Mouse (Mus musculus) hindbrain, embryonic 12.5 days (tissue): ENCODE measurements around the gene Ubl7. TPM values are rescaled to one million over a fixed set of nuclear protein-coding genes. Genes with fewer than 3 reads are reported as not detected.

Source experiments
- ATAC-seq: fragments of 200-750 bp; cut with Nextera tagmentation; 2 replicates; pipeline ENCODE4 v1.8.0; 2017; ENCODE audit warnings: moderate TSS enrichment; ENCODE audit not compliant: low FRiP score
- H3K27ac ChIP-seq: fragments of 300-500 bp; sonication (generic); 2 replicates; pipeline ENCODE4 v1.5.1; 2016; ENCODE audit warnings: mild to moderate bottlenecking
- H3K27me3 ChIP-seq: fragments of 300-500 bp; sonication (generic); 2 replicates; pipeline ENCODE4 v1.6.1; 2016; ENCODE audit warnings: mild to moderate bottlenecking
- H3K36me3 ChIP-seq: fragments of 300-500 bp; sonication (generic); 2 replicates; pipeline ENCODE4 v1.6.1; 2016; ENCODE audit warnings: mild to moderate bottlenecking
- H3K4me1 ChIP-seq: fragments of 300-500 bp; sonication (generic); 2 replicates; pipeline ENCODE4 v1.6.1; 2016
- H3K4me2 ChIP-seq: fragments of 300-500 bp; sonication (generic); replicated peaks from 2 replicates; pipeline ENCODE4 v1.6.1; 2016; ENCODE audit warnings: mild to moderate bottlenecking
- H3K4me3 ChIP-seq: fragments of 300-500 bp; sonication (generic); 2 replicates; pipeline ENCODE4 v1.5.1; 2016; ENCODE audit warnings: mild to moderate bottlenecking
- H3K9ac ChIP-seq: fragments of 300-500 bp; sonication (generic); 2 replicates; pipeline ENCODE4 v1.6.1; 2016; ENCODE audit warnings: mild to moderate bottlenecking, moderate library complexity
- H3K9me3 ChIP-seq: fragments of 300-500 bp; sonication (generic); replicated peaks from 2 replicates; pipeline ENCODE4 v1.6.1; 2016; ENCODE audit warnings: mild to moderate bottlenecking
- WGBS: fragments of 180-500 bp; shearing (Covaris S2); methylation state at CpG from one replicate; pipeline ENCODE4 v1.1.7; 2016; 5-methylcytosine and 5-hydroxymethylcytosine counted together
- polyA plus RNA-seq: library from polyadenylated mRNA; unstranded; fragments of >200 nt; fragmentation: Nextera tagmentation; extraction: Ambion mirVana; gene quantifications from 2 replicates; pipeline ENCODE4 v1.2.1, GENCODE M21; 2016

Gene Ubl7
- polyA plus RNA-seq, result 143 and 144 TPM in 2 replicates

- Histone ChIP-seq H3K4me2 (peak within 1 kb of the TSS; percentile 68), H3K4me3 (peak within 1 kb of the TSS; percentile 65), H3K4me1 (peaks cover 15% of the 10 kb centered on the region), H3K27me3 (no peaks in the 10 kb centered on the region), H3K9me3 (no peaks in the 10 kb centered on the region), H3K36me3 (peaks cover 6% of the 10 kb centered on the region), H3K27ac (peak within 1 kb of the TSS; percentile 76), H3K9ac (peak within 1 kb of the TSS; percentile 69)
- under 1% methylated on average over 47 of the region's 47 CpGs for WGBS
- peak; percentile 96 for ATAC-seq
Observed at GRCm38 (mm10) chr9:57910254-57911160, at the start of gene Ubl7. Gene Ubl7 (plus strand): TSS chr9:57910979.

GRCm38 (mm10) chr9:57861951-57862471 is 48.8 kb upstream of the Ubl7 start:
- no peak for ATAC-seq
- no peak overlapping the region for H3K4me3 ChIP-seq

GRCm38 (mm10) chr9:57864336-57864735 is 46.4 kb upstream of the Ubl7 start:
- Histone ChIP-seq H3K36me3 (no peaks in the 10 kb centered on the region), H3K4me3 (no peak overlapping the region), H3K9ac (no peak overlapping the region), H3K27me3 (no peaks in the 10 kb centered on the region), H3K27ac (no peak overlapping the region), H3K4me1 (no peaks in the 10 kb centered on the region), H3K4me2 (no peak overlapping the region), H3K9me3 (no peaks in the 10 kb centered on the region)
- no peak for ATAC-seq

More at GRCm38 (mm10) chr9:57861951-57862471, 48.8 kb upstream of the Ubl7 start:
- Histone ChIP-seq H3K36me3 (no peaks in the 10 kb centered on the region), H3K9ac (no peak overlapping the region), H3K4me1 (no peaks in the 10 kb centered on the region), H3K4me2 (no peak overlapping the region), H3K9me3 (no peaks in the 10 kb centered on the region), H3K27me3 (no peaks in the 10 kb centered on the region), H3K27ac (no peak overlapping the region)
- whole genome bisulfite sequencing, result 39% methylated on average over 9 of the region's 9 CpGs

GRCm38 (mm10) chr9:57866530-57866929 is 44.2 kb upstream of the Ubl7 start:
- Histone ChIP-seq H3K27me3 (no peaks in the 10 kb centered on the region), H3K4me3 (no peak overlapping the region), H3K27ac (no peak overlapping the region), H3K9me3 (no peaks in the 10 kb centered on the region), H3K4me2 (no peak overlapping the region), H3K36me3 (no peaks in the 10 kb centered on the region), H3K9ac (no peak overlapping the region), H3K4me1 (no peaks in the 10 kb centered on the region)
- 90% methylated on average over 7 of the region's 7 CpGs for WGBS
- no peak for ATAC-seq

GRCm38 (mm10) chr9:57867236-57867635 is 43.5 kb upstream of the Ubl7 start:
- H3K27me3 ChIP-seq, result no peaks in the 10 kb centered on the region
- H3K9me3 ChIP-seq, result no peaks in the 10 kb centered on the region
- WGBS, result 90% methylated on average over 4 of the region's 4 CpGs
- no peak overlapping the region for H3K27ac ChIP-seq
- H3K9ac ChIP-seq, result no peak overlapping the region
- no peak overlapping the region for H3K4me2 ChIP-seq
- H3K36me3 ChIP-seq, result no peaks in the 10 kb centered on the region
- no peaks in the 10 kb centered on the region for H3K4me1 ChIP-seq
- H3K4me3 ChIP-seq, result no peak overlapping the region
- no peak for ATAC-seq

GRCm38 (mm10) chr9:57867880-57868279 is 42.9 kb upstream of the Ubl7 start:
- H3K27ac ChIP-seq, result no peak overlapping the region
- no peak overlapping the region for H3K4me3 ChIP-seq
- no peak overlapping the region for H3K9ac ChIP-seq
- no peaks in the 10 kb centered on the region for H3K36me3 ChIP-seq
- no peak for ATAC-seq
- H3K4me1 ChIP-seq, result no peaks in the 10 kb centered on the region
- H3K27me3 ChIP-seq, result no peaks in the 10 kb centered on the region
- no peaks in the 10 kb centered on the region for H3K9me3 ChIP-seq
- no peak overlapping the region for H3K4me2 ChIP-seq
- 90% methylated on average over 5 of the region's 5 CpGs for WGBS

GRCm38 (mm10) chr9:57868767-57869166 is 42.0 kb upstream of the Ubl7 start:
- no peaks in the 10 kb centered on the region for H3K9me3 ChIP-seq
- no peak overlapping the region for H3K4me3 ChIP-seq
- no peaks in the 10 kb centered on the region for H3K27me3 ChIP-seq
- ATAC-seq, result no peak
- WGBS, result 90% methylated on average over 6 of the region's 6 CpGs
- no peaks in the 10 kb centered on the region for H3K36me3 ChIP-seq
- H3K9ac ChIP-seq, result no peak overlapping the region
- H3K4me1 ChIP-seq, result no peaks in the 10 kb centered on the region
- H3K27ac ChIP-seq, result no peak overlapping the region
- H3K4me2 ChIP-seq, result no peak overlapping the region

- H3K4me3 ChIP-seq, result no peak overlapping the region
- 40% methylated on average over 2 of the region's 2 CpGs for WGBS
- no peaks in the 10 kb centered on the region for H3K36me3 ChIP-seq
- no peak for ATAC-seq
- H3K4me2 ChIP-seq, result no peak overlapping the region
- H3K9ac ChIP-seq, result no peak overlapping the region
- no peaks in the 10 kb centered on the region for H3K4me1 ChIP-seq
- no peak overlapping the region for H3K27ac ChIP-seq
- no peaks in the 10 kb centered on the region for H3K27me3 ChIP-seq
- no peaks in the 10 kb centered on the region for H3K9me3 ChIP-seq
Observed at GRCm38 (mm10) chr9:57870273-57870816, 40.4 kb upstream of the Ubl7 start.

GRCm38 (mm10) chr9:57874134-57874533 is 36.6 kb upstream of the Ubl7 start:
- no peak overlapping the region for H3K27ac ChIP-seq
- no peaks in the 10 kb centered on the region for H3K36me3 ChIP-seq
- H3K4me2 ChIP-seq, result no peak overlapping the region
- no peaks in the 10 kb centered on the region for H3K27me3 ChIP-seq
- ATAC-seq, result no peak
- H3K9ac ChIP-seq, result no peak overlapping the region
- no peak overlapping the region for H3K4me3 ChIP-seq
- 91% methylated on average over 5 of the region's 5 CpGs for WGBS
- H3K4me1 ChIP-seq, result no peaks in the 10 kb centered on the region
- H3K9me3 ChIP-seq, result no peaks in the 10 kb centered on the region

- no peaks in the 10 kb centered on the region for H3K27me3 ChIP-seq
- H3K4me3 ChIP-seq, result no peak overlapping the region
- no peaks in the 10 kb centered on the region for H3K36me3 ChIP-seq
- H3K4me1 ChIP-seq, result no peaks in the 10 kb centered on the region
- H3K9ac ChIP-seq, result no peak overlapping the region
- H3K4me2 ChIP-seq, result no peak overlapping the region
- no peak for ATAC-seq
- no peak overlapping the region for H3K27ac ChIP-seq
- no peaks in the 10 kb centered on the region for H3K9me3 ChIP-seq
- 74% methylated on average over 3 of the region's 3 CpGs for WGBS
Observed at GRCm38 (mm10) chr9:57874994-57875393, 35.8 kb upstream of the Ubl7 start.

- Histone ChIP-seq H3K4me2 (no peak overlapping the region), H3K4me1 (no peaks in the 10 kb centered on the region), H3K9ac (no peak overlapping the region), H3K27ac (no peak overlapping the region), H3K36me3 (no peaks in the 10 kb centered on the region), H3K4me3 (no peak overlapping the region), H3K9me3 (no peaks in the 10 kb centered on the region), H3K27me3 (no peaks in the 10 kb centered on the region)
- ATAC-seq, result no peak
- 66% methylated on average over 3 of the region's 3 CpGs for WGBS
Observed at GRCm38 (mm10) chr9:57879213-57879612, 31.6 kb upstream of the Ubl7 start.

GRCm38 (mm10) chr9:57880278-57880677 is 30.5 kb upstream of the Ubl7 start:
- no peaks in the 10 kb centered on the region for H3K27me3 ChIP-seq
- no peak overlapping the region for H3K9ac ChIP-seq
- H3K4me1 ChIP-seq, result no peaks in the 10 kb centered on the region
- H3K27ac ChIP-seq, result no peak overlapping the region
- no peak overlapping the region for H3K4me3 ChIP-seq
- 13% methylated on average over 4 of the region's 4 CpGs for WGBS
- H3K4me2 ChIP-seq, result no peak overlapping the region
- no peak for ATAC-seq
- no peaks in the 10 kb centered on the region for H3K36me3 ChIP-seq
- no peaks in the 10 kb centered on the region for H3K9me3 ChIP-seq
